In the genomic region with DNA sequence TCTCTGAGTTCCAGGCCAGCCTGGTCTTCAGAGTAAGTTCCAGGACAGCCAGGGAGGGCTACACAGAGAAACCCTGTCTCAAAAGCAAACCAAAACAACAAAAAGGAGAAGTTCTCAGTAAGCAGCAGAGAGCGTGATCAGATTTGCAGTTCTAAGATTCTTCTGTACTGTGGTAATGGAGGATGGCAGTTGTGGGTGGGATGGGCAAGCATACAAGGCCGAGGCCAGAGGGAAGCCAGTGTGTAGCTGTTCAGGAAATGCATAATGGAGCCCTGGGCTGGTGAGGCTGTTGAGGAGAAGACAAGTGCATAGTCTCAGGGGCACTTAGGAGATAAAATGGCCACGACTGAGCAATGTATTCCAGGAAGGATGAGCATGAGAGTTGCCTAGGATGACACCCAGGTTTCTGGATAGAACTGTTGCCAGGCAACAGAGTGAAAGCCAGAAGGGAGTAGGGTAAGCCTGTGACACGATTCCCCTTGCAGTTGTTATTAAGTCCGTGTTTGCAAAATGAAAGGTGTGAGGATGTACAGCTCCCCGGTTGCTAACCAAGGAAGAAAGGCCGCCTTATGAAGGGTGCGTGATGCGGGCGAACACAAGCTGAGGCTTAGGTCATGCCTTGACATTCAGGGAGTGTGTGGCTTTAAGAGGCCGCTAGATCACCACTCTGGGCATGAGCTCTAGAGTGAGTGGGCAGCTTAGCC, we compare ENCODE assay signal across 14 mouse cellular contexts. TPM values are rescaled to one million over a fixed set of nuclear protein-coding genes. Genes with fewer than 3 reads are reported as not detected.
A peak's percentile ranks its signal among the peaks of the same experiment; 100 is the strongest.
DNase-seq lines count a peak whose midpoint lies in the region; ATAC-seq lines count a peak whose summit lies in the region.
"Had no signal": no experiment of that assay in that cellular context is flagged by ENCODE, and none has a peak within 500 bp of the region (broad histone marks: within the 10 kb centered on the region; RNA-seq: fewer than 3 reads in every experiment).

No protein-coding gene starts in this region.

- intact Hi-C loops in gastrocnemius, postnatal 14 days (cut with DNase I; ENCODE audit: low total_unique reads): no loop called here

- no peaks in the 10 kb centered on the region for H3K27me3 ChIP-seq in midbrain, embryonic 10.5 days (ENCODE audit: low read depth, poor library complexity, severe bottlenecking)
- no peaks in the 10 kb centered on the region for H3K27me3 ChIP-seq in midbrain, embryonic 11.5 days (ENCODE audit: control insufficient read depth, insufficient read depth, low read length)
- 0 out of 2 replicates have a peak, but pooled peaks cover 3% of the 10 kb centered on the region for H3K27me3 ChIP-seq in forebrain, embryonic 12.5 days
- no peaks in the 10 kb centered on the region for H3K27me3 ChIP-seq in hindbrain, embryonic 16.5 days (replicated peaks; ENCODE audit: control insufficient read depth, insufficient read depth, low read length)
- H3K27me3 ChIP-seq in neural tube, embryonic 14.5 days (ENCODE audit: control insufficient read depth, insufficient read depth, low read length): no peaks in the 10 kb centered on the region
- H3K27me3 ChIP-seq: limb, embryonic 13.5 days had no signal

- no peak overlapping the region for H3K4me3 ChIP-seq in midbrain, embryonic 10.5 days
- no peak overlapping the region for H3K4me3 ChIP-seq in midbrain, embryonic 11.5 days (ENCODE audit: low read depth, low read length)
- no peak overlapping the region for H3K4me3 ChIP-seq in forebrain, embryonic 12.5 days (replicated peaks)
- no peak overlapping the region for H3K4me3 ChIP-seq in hindbrain, embryonic 16.5 days (ENCODE audit: low read length)
- H3K4me3 ChIP-seq in neural tube, embryonic 14.5 days (ENCODE audit: low read depth, low read length): no peak overlapping the region
- H3K4me3 ChIP-seq: gastrocnemius, adult 2 months; limb, embryonic 13.5 days had no signal

- H3K9ac ChIP-seq in midbrain, embryonic 11.5 days (ENCODE audit: low read length): no peak overlapping the region
- H3K9ac ChIP-seq in forebrain, embryonic 12.5 days: no peak overlapping the region
- no peak overlapping the region for H3K9ac ChIP-seq in hindbrain, embryonic 16.5 days (ENCODE audit: low read depth, low read length)
- H3K9ac ChIP-seq in neural tube, embryonic 14.5 days (replicated peaks; ENCODE audit: low read depth, low read length): no peak overlapping the region
- H3K9ac ChIP-seq: limb, embryonic 13.5 days had no signal

- H3K4me1 ChIP-seq in midbrain, embryonic 10.5 days: peaks cover 31% of the 10 kb centered on the region
- H3K4me1 ChIP-seq in midbrain, embryonic 11.5 days (ENCODE audit: control insufficient read depth, insufficient read depth, low read length): peaks cover 15% of the 10 kb centered on the region
- peaks cover 29% of the 10 kb centered on the region for H3K4me1 ChIP-seq in forebrain, embryonic 12.5 days
- peaks cover 22% of the 10 kb centered on the region for H3K4me1 ChIP-seq in hindbrain, embryonic 16.5 days (ENCODE audit: control insufficient read depth, insufficient read depth, low read depth, low read length)
- peaks cover 16% of the 10 kb centered on the region for H3K4me1 ChIP-seq in neural tube, embryonic 14.5 days (ENCODE audit: control insufficient read depth, insufficient read depth, low read length)

- DNase-seq in midbrain, embryonic 10.5 days (ENCODE audit: low spot score): no peak
- DNase-seq in midbrain, embryonic 11.5 days (ENCODE audit: low spot score, missing footprints): no peak
- no peak for DNase-seq in gastrocnemius, postnatal 14 days
- DNase-seq in adrenal gland, postnatal 36 days: no peak
- DNase-seq: adrenal gland, postnatal 14 days; embryo, embryonic 11 days; gastrocnemius, adult 2 months; heart, postnatal 14 days had no signal

- no peaks in the 10 kb centered on the region for H3K9me3 ChIP-seq in midbrain, embryonic 10.5 days (replicated peaks)
- no peaks in the 10 kb centered on the region for H3K9me3 ChIP-seq in midbrain, embryonic 11.5 days (ENCODE audit: control insufficient read depth, low read length)
- H3K9me3 ChIP-seq in forebrain, embryonic 12.5 days: no peaks in the 10 kb centered on the region
- no peaks in the 10 kb centered on the region for H3K9me3 ChIP-seq in hindbrain, embryonic 16.5 days (ENCODE audit: control insufficient read depth, low read length)
- H3K9me3 ChIP-seq in neural tube, embryonic 14.5 days (ENCODE audit: control insufficient read depth, low read length): no peaks in the 10 kb centered on the region
- H3K9me3 ChIP-seq: limb, embryonic 13.5 days had no signal

- peak overlapping the region; percentile 69 for H3K27ac ChIP-seq in midbrain, embryonic 10.5 days (replicated peaks)
- H3K27ac ChIP-seq in midbrain, embryonic 11.5 days (ENCODE audit: low read depth, low read length): no peak overlapping the region
- peak overlapping the region; percentile 42 for H3K27ac ChIP-seq in forebrain, embryonic 12.5 days
- H3K27ac ChIP-seq in hindbrain, embryonic 16.5 days (ENCODE audit: low read depth, low read length): peak overlapping the region; percentile 78
- H3K27ac ChIP-seq in neural tube, embryonic 14.5 days (ENCODE audit: low read depth, low read length): peak overlapping the region; percentile 1; the same call in 1 of the 2 replicates
- H3K27ac ChIP-seq: gastrocnemius, adult 2 months; kidney, postnatal 0 days; limb, embryonic 13.5 days had no signal

- no peak overlapping the region for H3K4me2 ChIP-seq in midbrain, embryonic 11.5 days
- H3K4me2 ChIP-seq in forebrain, embryonic 12.5 days: no peak overlapping the region
- no peak overlapping the region for H3K4me2 ChIP-seq in hindbrain, embryonic 16.5 days (ENCODE audit: low read length)
- H3K4me2 ChIP-seq in neural tube, embryonic 14.5 days (ENCODE audit: low read depth, low read length): no peak overlapping the region
- H3K4me2 ChIP-seq: limb, embryonic 13.5 days had no signal

- H3K36me3 ChIP-seq in midbrain, embryonic 10.5 days: no peaks in the 10 kb centered on the region
- no peaks in the 10 kb centered on the region for H3K36me3 ChIP-seq in midbrain, embryonic 11.5 days (ENCODE audit: control insufficient read depth, insufficient read depth, low read length)
- no peaks in the 10 kb centered on the region for H3K36me3 ChIP-seq in forebrain, embryonic 12.5 days (replicated peaks)
- H3K36me3 ChIP-seq in hindbrain, embryonic 16.5 days (ENCODE audit: control insufficient read depth, insufficient read depth, low read length): no peaks in the 10 kb centered on the region
- H3K36me3 ChIP-seq in neural tube, embryonic 14.5 days (ENCODE audit: control insufficient read depth, insufficient read depth, low read length): no peaks in the 10 kb centered on the region
- H3K36me3 ChIP-seq: limb, embryonic 13.5 days had no signal

- 87% methylated on average over 11 of the region's 11 CpGs for WGBS in midbrain, embryonic 10.5 days
- WGBS in midbrain, embryonic 11.5 days: 75% methylated on average over 11 of the region's 11 CpGs
- 76% methylated on average over 11 of the region's 11 CpGs for WGBS in forebrain, embryonic 12.5 days
- WGBS in hindbrain, embryonic 16.5 days: 54% methylated on average over 11 of the region's 11 CpGs
- 68% methylated on average over 11 of the region's 11 CpGs for WGBS in neural tube, embryonic 14.5 days

- ATAC-seq in midbrain, embryonic 11.5 days (ENCODE audit: low FRiP score): no peak
- ATAC-seq in forebrain, embryonic 12.5 days (ENCODE audit: low FRiP score): peak; percentile 44; the same call in 1 of the 2 replicates
- peak; percentile 63 for ATAC-seq in hindbrain, embryonic 16.5 days
- ATAC-seq in neural tube, embryonic 14.5 days (ENCODE audit: low read depth): peak; percentile 65; the same call in 1 of the 2 replicates
- ATAC-seq: lung, postnatal 0 days had no signal

RNA-seq across cellular contexts. Expression of a gene that starts 13.0 kb away (rescaled TPM):
- polyA plus RNA-seq in midbrain, embryonic 10.5 days (2016; fragmentation: Nextera tagmentation; extraction: Ambion mirVana): 457 and 467 TPM in 2 replicates
- polyA plus RNA-seq in midbrain, embryonic 11.5 days (2014; fragmentation: Nextera tagmentation; extraction: Ambion mirVana): 487 and 530 TPM in 2 replicates
- 453 and 463 TPM in 2 replicates for polyA plus RNA-seq in forebrain, embryonic 12.5 days (2016; fragmentation: Nextera tagmentation; extraction: Ambion mirVana)
- polyA plus RNA-seq in hindbrain, embryonic 16.5 days (2015; fragmentation: Nextera tagmentation; extraction: Ambion mirVana): 943 and 1,074 TPM in 2 replicates
- 776 and 794 TPM in 2 replicates for polyA plus RNA-seq in neural tube, embryonic 14.5 days (2014; fragmentation: Nextera tagmentation; extraction: Ambion mirVana)
- total RNA-seq in gastrocnemius, postnatal 14 days (2021): 10 to 100 TPM; 68.9 to 81.7 TPM
- total RNA-seq in adrenal gland, postnatal 36 days (2021): 100 to 1,000 TPM; 169 to 179 TPM
